Mouse (Mus musculus): ENCODE data around the gene Serf2. TPM values are rescaled to one million over a fixed set of nuclear protein-coding genes. Genes with fewer than 3 reads are reported as not detected.
"Not testable (repeated sequence)": the region's sequence is repeated elsewhere in the genome, so short reads cannot be mapped to it uniquely, and the experiment has no call there.

Serf2 gene
- polyA plus RNA-seq, 1 experiment from 2014 or later = 352 TPM

DNA sequence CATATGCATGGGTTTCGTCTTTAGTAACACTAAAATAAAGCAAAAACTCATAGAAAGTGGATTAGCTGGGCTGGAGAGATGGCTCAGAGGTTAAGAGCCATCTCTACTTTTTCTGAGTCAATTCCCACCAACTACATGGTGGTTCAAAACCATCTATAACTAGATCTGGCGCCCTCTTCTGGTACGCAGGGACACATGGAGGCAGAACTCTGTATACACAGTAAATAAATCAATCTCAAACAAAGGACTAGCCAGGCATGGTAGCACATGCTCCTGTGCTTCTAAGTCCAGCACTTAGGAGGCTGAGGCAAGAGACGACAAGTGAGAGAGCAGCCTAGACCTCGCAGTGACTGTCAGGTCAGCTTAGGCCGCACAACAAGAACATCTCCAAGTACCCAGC lies 52.6 kb downstream of the Serf2 start:
- not testable (repeated sequence) for ATAC-seq (ENCODE audit: low FRiP score, low TSS enrichment); H3K4me1 ChIP-seq (ENCODE audit: control insufficient read depth, insufficient read depth, low read length); H3K27me3 ChIP-seq (ENCODE audit: control insufficient read depth, insufficient read depth, low read length); H3K36me3 ChIP-seq (ENCODE audit: control insufficient read depth, insufficient read depth, low read length); DNase-seq; H3K4me2 ChIP-seq (ENCODE audit: low read length); H3K4me3 ChIP-seq (replicated peaks; ENCODE audit: low read depth, low read length); H3K9me3 ChIP-seq (ENCODE audit: control insufficient read depth, low read length); H3K9ac ChIP-seq (replicated peaks; ENCODE audit: low read length); H3K27ac ChIP-seq (replicated peaks; ENCODE audit: low read depth, low read length)
- 75% methylated on average over 2 of the region's 6 CpGs for WGBS

DNA sequence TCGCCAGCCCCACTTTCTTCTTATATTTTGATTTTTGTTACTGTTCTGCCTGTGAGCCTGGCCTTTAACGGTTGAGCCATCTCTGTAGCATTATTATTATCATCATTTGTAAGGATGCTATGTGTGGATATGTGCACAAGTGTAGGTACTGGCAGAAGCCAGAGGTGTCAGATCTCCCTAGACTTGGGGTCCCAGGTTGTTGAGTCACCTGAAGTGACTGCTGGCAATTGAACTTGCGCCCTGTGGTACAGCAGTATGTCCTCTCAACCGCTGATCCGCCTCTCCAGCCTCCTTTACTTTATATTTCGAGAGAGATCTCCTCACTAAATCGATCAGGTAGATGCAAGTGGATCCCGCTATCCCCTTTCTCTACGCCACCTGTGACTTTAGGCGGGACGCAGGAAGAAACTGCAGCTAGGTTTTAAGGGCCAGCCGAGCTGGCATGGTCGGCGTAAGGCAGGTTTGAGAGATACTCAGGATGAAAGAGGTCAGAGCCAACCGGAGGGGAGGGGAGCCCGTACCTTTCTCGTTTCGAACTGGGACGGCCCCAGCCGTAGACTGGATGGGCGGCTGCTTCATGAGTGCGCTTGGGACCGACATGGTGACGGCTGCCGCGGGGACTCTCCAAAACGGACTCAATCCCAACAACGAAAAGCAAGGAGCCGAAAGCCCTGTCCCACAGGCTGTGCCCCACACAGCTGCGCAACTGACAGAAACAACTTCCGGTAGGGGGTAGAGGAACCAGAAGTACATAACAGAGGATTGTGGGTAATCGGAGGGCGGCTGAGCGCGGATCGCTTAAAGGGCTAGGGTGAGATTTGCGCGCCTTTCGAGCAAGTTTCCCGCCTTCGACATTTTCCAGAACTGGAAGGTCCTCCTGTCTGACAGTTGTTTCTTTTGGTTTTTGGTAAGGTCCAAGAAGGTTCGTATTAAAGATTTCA lies 57.2 kb downstream of the Serf2 start, which contains the start of the genes Mfap1a and Wdr76:
Mfap1a (minus strand) TSS at position 724 of the 941 bp plus-strand sequence.
Wdr76 (plus strand) TSS at position 782 of the 941 bp plus-strand sequence.
- WGBS = 5% methylated on average over 40 of the region's 42 CpGs
- not testable (repeated sequence) for H3K9me3 ChIP-seq (ENCODE audit: control insufficient read depth, low read length); H3K36me3 ChIP-seq (ENCODE audit: control insufficient read depth, insufficient read depth, low read length); H3K4me1 ChIP-seq (ENCODE audit: control insufficient read depth, insufficient read depth, low read length); H3K27me3 ChIP-seq (ENCODE audit: control insufficient read depth, insufficient read depth, low read length)
- Histone ChIP-seq H3K4me3 (replicated peaks; ENCODE audit: low read depth, low read length) (peak within 1 kb of the TSS; percentile 46), H3K27ac (replicated peaks; ENCODE audit: low read depth, low read length) (0 out of 2 replicates have a peak within 1 kb of the TSS, but pooled peaks have one; percentile 14), H3K4me2 (ENCODE audit: low read length) (peak within 1 kb of the TSS; percentile 62), H3K9ac (replicated peaks; ENCODE audit: low read length) (peak within 1 kb of the TSS; percentile 40)
- DNase-seq (peak; percentile 94), ATAC-seq (ENCODE audit: low FRiP score, low TSS enrichment) (peak; percentile 89)

DNA sequence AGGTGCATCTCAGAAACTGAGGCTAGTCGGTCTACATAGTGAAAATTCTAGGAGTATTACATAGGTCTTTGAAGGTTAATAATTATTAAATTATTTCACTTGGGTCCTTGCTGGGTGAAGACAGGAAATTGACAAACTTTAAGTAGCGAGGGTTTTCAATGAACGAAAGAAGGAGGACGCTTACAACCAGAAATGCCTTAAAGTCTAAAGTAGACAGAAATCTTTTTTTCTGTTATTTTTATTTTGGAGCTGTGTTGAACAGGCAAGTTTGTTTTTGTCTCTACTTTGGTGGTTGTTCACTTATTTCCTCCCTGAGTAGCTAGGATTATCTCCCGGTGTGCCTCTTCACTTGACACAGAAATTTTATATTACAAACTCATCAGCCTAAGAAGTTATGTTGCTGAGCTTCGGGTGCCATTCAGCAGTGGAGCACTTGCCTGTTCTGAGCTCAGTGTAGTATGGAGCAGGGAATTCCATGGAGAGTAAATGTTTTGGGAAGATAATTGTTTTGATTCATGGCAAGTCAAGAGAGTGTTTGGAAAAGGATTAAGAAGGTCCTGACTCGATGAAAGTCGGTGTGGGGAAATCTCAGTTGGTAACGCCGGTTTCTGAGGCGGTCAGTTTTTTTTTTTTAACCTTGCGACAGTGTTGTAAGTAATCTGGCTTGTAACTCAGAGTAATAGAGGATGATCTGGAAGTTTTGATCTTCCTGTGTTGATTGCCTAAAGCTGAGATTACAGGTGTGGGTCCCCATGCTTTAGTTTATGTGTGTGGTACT lies 58.4 kb downstream of the Serf2 start:
- no peaks in the 10 kb centered on the region for H3K27me3 ChIP-seq (ENCODE audit: control insufficient read depth, insufficient read depth, low read length)
- 9% methylated on average over 12 of the region's 12 CpGs for WGBS
- peaks cover 11% of the 10 kb centered on the region; the same call in 1 of the 2 replicates for H3K36me3 ChIP-seq (ENCODE audit: control insufficient read depth, insufficient read depth, low read length)
- DNase-seq (no peak), ATAC-seq (ENCODE audit: low FRiP score, low TSS enrichment) (no peak)
- peak overlapping the region; percentile 40; the same call in 1 of the 2 replicates for H3K9ac ChIP-seq (replicated peaks; ENCODE audit: low read length)
- H3K9me3 ChIP-seq (ENCODE audit: control insufficient read depth, low read length) = no peaks in the 10 kb centered on the region
- H3K4me3 ChIP-seq (replicated peaks; ENCODE audit: low read depth, low read length) = peak overlapping the region; percentile 46
- peaks cover 10% of the 10 kb centered on the region for H3K4me1 ChIP-seq (ENCODE audit: control insufficient read depth, insufficient read depth, low read length)
- no peak overlapping the region for H3K27ac ChIP-seq (replicated peaks; ENCODE audit: low read depth, low read length)
- H3K4me2 ChIP-seq (ENCODE audit: low read length) = peak overlapping the region; percentile 62

Small RNAs within 50 kb of the gene (microRNA-seq; reads per million reads assigned to microRNA genes)
- not detected for gene Gm22953

Other genes starting within 250 kb of the Serf2 start
- gene Trp53bp1, start 177.8 kb upstream of the Serf2 start, polyA plus RNA-seq (2014; fragmentation: Nextera tagmentation; extraction: Ambion mirVana) = 146 and 193 TPM in 2 replicates
- gene Map1a, start 159.6 kb upstream of the Serf2 start, polyA plus RNA-seq (2014; fragmentation: Nextera tagmentation; extraction: Ambion mirVana) = 19.6 and 25.7 TPM in 2 replicates
- 14.9 and 19.7 TPM in 2 replicates for gene Ppip5k1, start 93.8 kb upstream of the Serf2 start, polyA plus RNA-seq (2014; fragmentation: Nextera tagmentation; extraction: Ambion mirVana)
- 40.0 and 47.3 TPM in 2 replicates for gene Ckmt1, start 91.5 kb upstream of the Serf2 start, polyA plus RNA-seq (2014; fragmentation: Nextera tagmentation; extraction: Ambion mirVana)
- gene Strc, start 62.0 kb upstream of the Serf2 start, polyA plus RNA-seq (2014; fragmentation: Nextera tagmentation; extraction: Ambion mirVana) = not detected in 2 replicates
- 238 and 249 TPM in 2 replicates for gene Pdia3, start 35.4 kb upstream of the Serf2 start, polyA plus RNA-seq (2014; fragmentation: Nextera tagmentation; extraction: Ambion mirVana)
- gene Catsper2, start 35.4 kb upstream of the Serf2 start, polyA plus RNA-seq (2014; fragmentation: Nextera tagmentation; extraction: Ambion mirVana) = 2.9 and 4.5 TPM in 2 replicates
- 1.4 and 2.0 TPM in 2 replicates for gene Ell3, start 4.9 kb upstream of the Serf2 start, polyA plus RNA-seq (2014; fragmentation: Nextera tagmentation; extraction: Ambion mirVana)
- 92.4 and 102 TPM in 2 replicates for gene Hypk, start 4.1 kb downstream of the Serf2 start, polyA plus RNA-seq (2014; fragmentation: Nextera tagmentation; extraction: Ambion mirVana)
- gene Serinc4, start 7.6 kb downstream of the Serf2 start, polyA plus RNA-seq (2014; fragmentation: Nextera tagmentation; extraction: Ambion mirVana) = 1.8 TPM in 2 replicates
- gene Mfap1b, start 24.9 kb downstream of the Serf2 start, polyA plus RNA-seq (2014; fragmentation: Nextera tagmentation; extraction: Ambion mirVana) = 74.5 and 75.5 TPM in 2 replicates
- 26.7 and 31.4 TPM in 2 replicates for gene Mfap1a, start 57.5 kb downstream of the Serf2 start, polyA plus RNA-seq (2014; fragmentation: Nextera tagmentation; extraction: Ambion mirVana)
- 3.6 and 5.4 TPM in 2 replicates for gene Wdr76, start 57.5 kb downstream of the Serf2 start, polyA plus RNA-seq (2014; fragmentation: Nextera tagmentation; extraction: Ambion mirVana)